In the genomic region with DNA sequence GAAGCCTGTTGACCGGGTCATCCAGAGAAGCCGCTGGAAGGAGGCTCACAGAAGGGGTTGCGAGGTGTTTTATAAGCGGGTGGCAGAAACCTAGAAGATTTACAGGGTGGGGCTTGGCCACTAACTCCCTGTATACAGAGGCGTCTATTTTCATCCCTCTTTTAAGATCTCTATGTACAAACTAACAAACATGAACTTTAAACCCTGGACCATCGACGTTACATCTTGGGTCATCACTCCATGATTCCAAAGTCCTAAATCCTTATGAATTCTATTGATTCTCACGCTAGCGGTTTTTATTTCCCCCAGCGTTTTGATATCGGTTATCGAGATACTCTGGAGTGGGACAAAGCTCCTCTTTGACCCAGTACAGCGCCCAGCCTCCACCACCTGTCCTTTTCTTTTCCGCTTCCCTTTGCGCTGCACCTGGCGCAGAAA, we compare ENCODE assay signal across 8 mouse cellular contexts. TPM values are rescaled to one million over a fixed set of nuclear protein-coding genes. Genes with fewer than 3 reads are reported as not detected.
DNase-seq lines count a peak whose midpoint lies in the region; ATAC-seq and TF ChIP-seq lines count a peak whose summit lies in the region.

No protein-coding gene starts in this region.

- no peak for ATAC-seq in heart, embryonic 13.5 days (ENCODE audit: extremely low read depth, insufficient number of reproducible peaks, low FRiP score, low TSS enrichment)
- ATAC-seq in forebrain, embryonic 14.5 days: no peak
- ATAC-seq in liver, embryonic 14.5 days (ENCODE audit: insufficient read depth): 0 out of 2 replicates have a peak, but pooled peaks have one; percentile 11

- peak overlapping the region; percentile 99 for H3K4me2 ChIP-seq in heart, embryonic 13.5 days
- H3K4me2 ChIP-seq in forebrain, embryonic 14.5 days (ENCODE audit: low read length): peak overlapping the region; percentile 99
- peak overlapping the region; percentile 57 for H3K4me2 ChIP-seq in liver, embryonic 14.5 days (ENCODE audit: low read depth)

- peak overlapping the region; percentile 81 for H3K9ac ChIP-seq in heart, embryonic 13.5 days
- peak overlapping the region; percentile 65 for H3K9ac ChIP-seq in ES-Bruce4 (ENCODE audit: low read depth, poor library complexity, severe bottlenecking)
- peak overlapping the region; percentile 76 for H3K9ac ChIP-seq in forebrain, embryonic 14.5 days (ENCODE audit: low read length)
- H3K9ac ChIP-seq in liver, embryonic 14.5 days (replicated peaks): no peak overlapping the region; the same call in 1 of the 2 replicates

- 13% methylated on average over 16 of the region's 16 CpGs for WGBS in heart, embryonic 13.5 days
- WGBS in forebrain, embryonic 14.5 days: 9% methylated on average over 16 of the region's 16 CpGs
- 12% methylated on average over 16 of the region's 16 CpGs for WGBS in liver, embryonic 14.5 days (ENCODE audit: insufficient replicate concordance)

- TF ChIP-seq CTCF in ES-Bruce4 (IDR thresholded peaks at IDR 0.05; ENCODE audit: low read depth, low read length): no peak
- no peak for TF ChIP-seq CTCF in liver, embryonic 14.5 days (IDR thresholded peaks at IDR 0.05; ENCODE audit: low read depth)

- TF ChIP-seq POLR2A in ES-Bruce4 (IDR thresholded peaks at IDR 0.05; ENCODE audit: insufficient read depth, low read length): no peak

- H3K27me3 ChIP-seq in heart, embryonic 13.5 days (replicated peaks): peaks cover 83% of the 10 kb centered on the region
- peaks cover 4% of the 10 kb centered on the region; the same call in 1 of the 2 replicates for H3K27me3 ChIP-seq in ES-Bruce4 (ENCODE audit: control insufficient read depth, insufficient read depth, low read length, poor library complexity, severe bottlenecking)
- H3K27me3 ChIP-seq in forebrain, embryonic 14.5 days (replicated peaks; ENCODE audit: control insufficient read depth, insufficient read depth, low read length): peaks cover 51% of the 10 kb centered on the region
- H3K27me3 ChIP-seq in liver, embryonic 14.5 days (ENCODE audit: control insufficient read depth, insufficient read depth, low read length): peaks cover 40% of the 10 kb centered on the region

- no peak for TF ChIP-seq EP300 in ES-Bruce4 (IDR thresholded peaks at IDR 0.05; ENCODE audit: insufficient read depth, low read depth, low read length)
- TF ChIP-seq EP300 in liver, embryonic 14.5 days (IDR thresholded peaks at IDR 0.05; ENCODE audit: low read depth): no peak

- H3K27ac ChIP-seq in heart, embryonic 13.5 days (replicated peaks): no peak overlapping the region
- no peak overlapping the region for H3K27ac ChIP-seq in ES-Bruce4 (ENCODE audit: insufficient read depth, low read length)
- H3K27ac ChIP-seq in forebrain, embryonic 14.5 days (ENCODE audit: low read depth, low read length): no peak overlapping the region
- no peak overlapping the region for H3K27ac ChIP-seq in liver, embryonic 14.5 days

- H3K4me3 ChIP-seq in heart, embryonic 13.5 days: peak overlapping the region; percentile 71
- peak overlapping the region; percentile 73 for H3K4me3 ChIP-seq in ES-Bruce4 (ENCODE audit: low read depth, low read length)
- peak overlapping the region; percentile 71 for H3K4me3 ChIP-seq in forebrain, embryonic 14.5 days (ENCODE audit: low read depth, low read length)
- H3K4me3 ChIP-seq in liver, embryonic 14.5 days (ENCODE audit: insufficient read depth in 1 of 2, low read depth in 2 of 2, low read length in 2 of 2): peak overlapping the region; percentile 58 to 59

- no peaks in the 10 kb centered on the region for H3K36me3 ChIP-seq in heart, embryonic 13.5 days
- no peaks in the 10 kb centered on the region for H3K36me3 ChIP-seq in ES-Bruce4 (ENCODE audit: control insufficient read depth, insufficient read depth, low read length, poor library complexity, severe bottlenecking)
- H3K36me3 ChIP-seq in forebrain, embryonic 14.5 days (ENCODE audit: control insufficient read depth, insufficient read depth, low read length): no peaks in the 10 kb centered on the region
- H3K36me3 ChIP-seq in liver, embryonic 14.5 days (replicated peaks; ENCODE audit: control insufficient read depth, insufficient read depth, low read depth): no peaks in the 10 kb centered on the region

- intact Hi-C loops in heart, postnatal 10 days (cut with DNase I): no loop called here

- no peaks in the 10 kb centered on the region for H3K9me3 ChIP-seq in heart, embryonic 13.5 days
- H3K9me3 ChIP-seq in ES-Bruce4 (replicated peaks; ENCODE audit: control insufficient read depth, insufficient read depth, low read length, poor library complexity, severe bottlenecking): no peaks in the 10 kb centered on the region
- no peaks in the 10 kb centered on the region for H3K9me3 ChIP-seq in forebrain, embryonic 14.5 days (replicated peaks; ENCODE audit: control insufficient read depth, low read length)
- no peaks in the 10 kb centered on the region for H3K9me3 ChIP-seq in liver, embryonic 14.5 days (ENCODE audit: control insufficient read depth, low read length)

- DNase-seq in heart, postnatal 10 days: no peak
- DNase-seq in forebrain, embryonic 14.5 days (ENCODE audit: low spot score): no peak
- DNase-seq in liver, embryonic 14.5 days (ENCODE audit: low read depth in 3 of 3, low spot score in 3 of 3): no peak
- no peak for DNase-seq in urinary bladder, adult 18-20 months (ENCODE audit: low spot score in 2 of 2)
- no peak for DNase-seq in cerebellum, postnatal 25 days
- DNase-seq in adrenal gland, postnatal 10 days: no peak

- peaks cover 11% of the 10 kb centered on the region for H3K4me1 ChIP-seq in heart, embryonic 13.5 days
- H3K4me1 ChIP-seq in ES-Bruce4 (ENCODE audit: control insufficient read depth, insufficient read depth, low read length): no peaks in the 10 kb centered on the region
- H3K4me1 ChIP-seq in forebrain, embryonic 14.5 days (ENCODE audit: control insufficient read depth, insufficient read depth, low read length): no peaks in the 10 kb centered on the region
- H3K4me1 ChIP-seq in liver, embryonic 14.5 days (replicated peaks; ENCODE audit: control insufficient read depth in 2 of 2, insufficient read depth in 2 of 2, low read length in 1 of 2): no peaks in the 10 kb centered on the region

RNA-seq across cellular contexts. Expression of a gene that starts 0.8 kb away (rescaled TPM):
- polyA plus RNA-seq in heart, embryonic 13.5 days (2015; fragmentation: Nextera tagmentation; extraction: Ambion mirVana): 1.9 and 2.1 TPM in 2 replicates
- under 1 TPM; 0.60 to 0.94 TPM for total RNA-seq in heart, postnatal 10 days (2021)
- 1.9 and 2.7 TPM in 2 replicates for polyA plus RNA-seq in ES-Bruce4 (2011; ENCODE audit: insufficient read depth, insufficient read length, low read depth, missing spikeins)
- 7.0 and 7.3 TPM in 2 replicates for polyA plus RNA-seq in forebrain, embryonic 14.5 days (2014; fragmentation: Nextera tagmentation; extraction: Ambion mirVana)
- 4.0 and 4.1 TPM in 2 replicates for polyA plus RNA-seq in liver, embryonic 14.5 days (2012; rRNA removed)
- polyA plus RNA-seq in liver, embryonic 14.5 days (2014; fragmentation: Nextera tagmentation; extraction: Ambion mirVana): 3.8 and 5.4 TPM in 2 replicates
- 10 to 100 TPM in 1 of 2 experiments, 1 to 10 TPM in 1; 9.8 to 13.8 TPM for total RNA-seq in adrenal gland, postnatal 10 days (2021)

RNA-seq across cellular contexts. Expression of a gene that starts 36.8 kb away (rescaled TPM):
- polyA plus RNA-seq in heart, embryonic 13.5 days (2015; fragmentation: Nextera tagmentation; extraction: Ambion mirVana): 24.9 and 25.3 TPM in 2 replicates
- total RNA-seq in heart, postnatal 10 days (2021): 10 to 100 TPM; 23.5 to 24.8 TPM
- polyA plus RNA-seq in ES-Bruce4 (2011; ENCODE audit: insufficient read depth, insufficient read length, low read depth, missing spikeins): 11.7 and 14.4 TPM in 2 replicates
- 14.2 and 15.3 TPM in 2 replicates for polyA plus RNA-seq in forebrain, embryonic 14.5 days (2014; fragmentation: Nextera tagmentation; extraction: Ambion mirVana)
- 3.7 and 4.4 TPM in 2 replicates for polyA plus RNA-seq in liver, embryonic 14.5 days (2012; rRNA removed)
- polyA plus RNA-seq in liver, embryonic 14.5 days (2014; fragmentation: Nextera tagmentation; extraction: Ambion mirVana): 7.0 and 8.6 TPM in 2 replicates
- 10 to 100 TPM; 24.1 to 28.4 TPM for total RNA-seq in adrenal gland, postnatal 10 days (2021)

RNA-seq across cellular contexts. Expression of a gene that starts 58.0 kb away (rescaled TPM):
- polyA plus RNA-seq in heart, embryonic 13.5 days (2015; fragmentation: Nextera tagmentation; extraction: Ambion mirVana): 925 and 1,094 TPM in 2 replicates
- total RNA-seq in heart, postnatal 10 days (2021): 1,000 to 10,000 TPM; 1,784 to 1,838 TPM
- 406 and 433 TPM in 2 replicates for polyA plus RNA-seq in ES-Bruce4 (2011; ENCODE audit: insufficient read depth, insufficient read length, low read depth, missing spikeins)
- polyA plus RNA-seq in forebrain, embryonic 14.5 days (2014; fragmentation: Nextera tagmentation; extraction: Ambion mirVana): 479 and 583 TPM in 2 replicates
- 181 and 298 TPM in 2 replicates for polyA plus RNA-seq in liver, embryonic 14.5 days (2012; rRNA removed)
- polyA plus RNA-seq in liver, embryonic 14.5 days (2014; fragmentation: Nextera tagmentation; extraction: Ambion mirVana): 426 and 440 TPM in 2 replicates
- total RNA-seq in adrenal gland, postnatal 10 days (2021): 1,000 to 10,000 TPM; 1,050 to 1,199 TPM

RNA-seq across cellular contexts. Expression of a gene that starts 58.2 kb away (rescaled TPM):
- 49.5 and 52.2 TPM in 2 replicates for polyA plus RNA-seq in heart, embryonic 13.5 days (2015; fragmentation: Nextera tagmentation; extraction: Ambion mirVana)
- 10 to 100 TPM; 33.2 to 39.7 TPM for total RNA-seq in heart, postnatal 10 days (2021)
- polyA plus RNA-seq in ES-Bruce4 (2011; ENCODE audit: insufficient read depth, insufficient read length, low read depth, missing spikeins): 38.3 and 42.7 TPM in 2 replicates
- 67.9 and 74.0 TPM in 2 replicates for polyA plus RNA-seq in forebrain, embryonic 14.5 days (2014; fragmentation: Nextera tagmentation; extraction: Ambion mirVana)
- polyA plus RNA-seq in liver, embryonic 14.5 days (2012; rRNA removed): 13.4 and 14.5 TPM in 2 replicates
- 24.1 and 27.0 TPM in 2 replicates for polyA plus RNA-seq in liver, embryonic 14.5 days (2014; fragmentation: Nextera tagmentation; extraction: Ambion mirVana)
- 10 to 100 TPM; 54.5 to 60.0 TPM for total RNA-seq in adrenal gland, postnatal 10 days (2021)
